Mouse (Mus musculus): ENCODE measurements around the gene Cmtm5.
A peak's percentile ranks its signal among the peaks of the same experiment; 100 is the strongest.
"Not testable (repeated sequence)": the region's sequence is repeated elsewhere in the genome, so short reads cannot be mapped to it uniquely, and the experiment has no call there.

Gene Cmtm5

GRCm38 (mm10) chr14:54936831-54937160 lies 735 bp downstream of the Cmtm5 start:
- no peak for DNase-seq

- DNase-seq = no peak
Observed at GRCm38 (mm10) chr14:54937361-54938182, 1.5 kb downstream of the Cmtm5 start.

GRCm38 (mm10) chr14:54938431-54939219 lies 2.6 kb downstream of the Cmtm5 start:
- DNase-seq = no peak

GRCm38 (mm10) chr14:54939434-54940175 lies 3.5 kb downstream of the Cmtm5 start:
- DNase-seq = peak; percentile 76 to 79

- DNase-seq = no peak
Observed at GRCm38 (mm10) chr14:54940176-54940530, 4.1 kb downstream of the Cmtm5 start.

GRCm38 (mm10) chr14:54941024-54941978 lies 5.2 kb downstream of the Cmtm5 start:
- DNase-seq = no peak

GRCm38 (mm10) chr14:54942479-54942878 lies 6.4 kb downstream of the Cmtm5 start:
- DNase-seq = no peak

- DNase-seq = no peak
Observed at GRCm38 (mm10) chr14:54943971-54944370, 7.9 kb downstream of the Cmtm5 start.

GRCm38 (mm10) chr14:54944939-54945338 lies 8.9 kb downstream of the Cmtm5 start:
- DNase-seq = no peak

GRCm38 (mm10) chr14:54945975-54946704 lies 10.1 kb downstream of the Cmtm5 start:
- DNase-seq = no peak

GRCm38 (mm10) chr14:54947008-54947407 lies 10.9 kb downstream of the Cmtm5 start:
- not testable (repeated sequence) for DNase-seq

GRCm38 (mm10) chr14:54948781-54949180 lies 12.7 kb downstream of the Cmtm5 start:
- DNase-seq = no peak

- no peak for DNase-seq
Observed at GRCm38 (mm10) chr14:54950493-54950892, 14.4 kb downstream of the Cmtm5 start.

- no peak for DNase-seq
Observed at GRCm38 (mm10) chr14:54951587-54951986, 15.5 kb downstream of the Cmtm5 start.

GRCm38 (mm10) chr14:54953664-54954206 lies 17.7 kb downstream of the Cmtm5 start:
- no peak for DNase-seq

GRCm38 (mm10) chr14:54954474-54954873 lies 18.4 kb downstream of the Cmtm5 start:
- no peak for DNase-seq

- no peak for DNase-seq
Observed at GRCm38 (mm10) chr14:54955481-54955880, 19.4 kb downstream of the Cmtm5 start.

- DNase-seq = no peak
Observed at GRCm38 (mm10) chr14:54956533-54956932, 20.5 kb downstream of the Cmtm5 start.

- DNase-seq = no peak
Observed at GRCm38 (mm10) chr14:54958503-54958902, 22.4 kb downstream of the Cmtm5 start.

- no peak for DNase-seq
Observed at GRCm38 (mm10) chr14:54959197-54959596, 23.1 kb downstream of the Cmtm5 start.

Data from cerebellum, postnatal 10 days (tissue).